Mouse (Mus musculus) ES-E14 (cell line): ENCODE measurements at regions not wholly inside any gene's neighbourhood (a gene's known extent, or its start where the extent isn't known, plus 50 kb on each side); places are given as distances from the start of the nearest gene placed in this dataset.

ENCODE experiments used
- DNase-seq: peaks from one replicate; pipeline ENCODE4 v3.0.0-alpha.2; 2013; ENCODE audit warnings: low read depth, low spot score
- H3K27ac ChIP-seq: 2 replicates; pipeline ENCODE4 v1.5.1; 2012; ENCODE audit warnings: low read depth, mild to moderate bottlenecking, low read length, moderate library complexity, mixed read lengths; ENCODE audit not compliant: poor library complexity, insufficient read depth, severe bottlenecking
- H3K36me3 ChIP-seq: 2 replicates; pipeline ENCODE4 v1.6.1; 2012; ENCODE audit warnings: mild to moderate bottlenecking, low read length, moderate library complexity, mixed read lengths; ENCODE audit not compliant: control insufficient read depth, poor library complexity, insufficient read depth, severe bottlenecking
- H3K4me1 ChIP-seq, 2 experiments: fragments of 150-350 bp in 1 of 2; sonication (generic) in 1 of 2; 2 replicates each; pipeline ENCODE4 v1.6.1; 2012; ENCODE audit warnings: low read length in 2 of 2, mild to moderate bottlenecking in 1 of 2, mixed read lengths in 1 of 2; ENCODE audit not compliant: control insufficient read depth in 2 of 2, insufficient read depth in 2 of 2, poor library complexity in 1 of 2
- H3K4me3 ChIP-seq, 2 experiments: fragments of 150-350 bp in 1 of 2; sonication (generic) in 1 of 2; 2 replicates each; pipeline ENCODE4 v1.5.1; 2012; ENCODE audit warnings: low read length in 2 of 2, low read depth in 1 of 2, mild to moderate bottlenecking in 1 of 2, mixed read lengths in 1 of 2; ENCODE audit not compliant: insufficient read depth in 1 of 2, poor library complexity in 1 of 2, severe bottlenecking in 1 of 2
- H3K9ac ChIP-seq: 2 replicates; pipeline ENCODE4 v1.6.1; 2012; ENCODE audit warnings: low read depth, mild to moderate bottlenecking, low read length, mixed read lengths; ENCODE audit not compliant: poor library complexity, insufficient read depth, severe bottlenecking
- H3K9me3 ChIP-seq: fragments of 150-350 bp; sonication (generic); 2 replicates; pipeline ENCODE4 v1.6.1; 2012; ENCODE audit warnings: low read depth, mild to moderate bottlenecking, low read length; ENCODE audit not compliant: control insufficient read depth, insufficient read depth
- CHD2 ChIP-seq: IDR thresholded peaks from 2 replicates; pipeline ENCODE4 v1.6.1; 2014; ENCODE audit warnings: mild to moderate bottlenecking, low read depth, low read length, inconsistent platforms
- HCFC1 ChIP-seq: IDR thresholded peaks from 2 replicates; pipeline ENCODE4 v1.6.1; 2012; ENCODE audit warnings: low read length, inconsistent platforms, borderline replicate concordance; ENCODE audit not compliant: insufficient read depth
- MAFK ChIP-seq: IDR thresholded peaks from 2 replicates; pipeline ENCODE4 v1.6.1; 2014; ENCODE audit warnings: mild to moderate bottlenecking, low read depth, low read length, inconsistent platforms; ENCODE audit not compliant: insufficient read depth
- ZC3H11A ChIP-seq: IDR thresholded peaks from 2 replicates; pipeline ENCODE4 v1.6.1; 2012; ENCODE audit warnings: low read depth, mild to moderate bottlenecking, inconsistent platforms, low read length, borderline replicate concordance
- ZNF384 ChIP-seq: IDR thresholded peaks from 2 replicates; pipeline ENCODE4 v1.6.1; 2012; ENCODE audit warnings: low read depth, low read length, inconsistent platforms
- in situ Hi-C, 2 experiments: fragments of 600-800 bp; cut with MboI; formaldehyde crosslinking; loops; one replicate each; pipeline ENCODE4 v1.15.1; 2025; ENCODE audit warnings: low sequenced_read_pairs in 2 of 2, inconsistent platforms in 1 of 2; ENCODE audit not compliant: unreplicated experiment in 2 of 2

- no peak for DNase-seq
- H3K9ac ChIP-seq: no peak overlapping the region
- H3K4me1 ChIP-seq: peaks cover 3 to 4% of the 10 kb centered on the region in 2 experiments
- in situ Hi-C loops: no loop called here
- H3K4me3 ChIP-seq: no peak overlapping the region
- no peaks in the 10 kb centered on the region for H3K9me3 ChIP-seq
- no peak for TF ChIP-seq ZNF384
- no peak for TF ChIP-seq CHD2
- TF ChIP-seq HCFC1: no peak
- TF ChIP-seq MAFK: no peak
- TF ChIP-seq ZC3H11A: no peak
- H3K36me3 ChIP-seq: no peaks in the 10 kb centered on the region
- H3K27ac ChIP-seq: no peak overlapping the region
Observed at GRCm38 (mm10) chr10:70866737-70867136, 211.0 kb upstream of the Phyhipl start.

GRCm38 (mm10) chr10:70864650-70865049, 208.9 kb upstream of the Phyhipl start:
- no peak overlapping the region for H3K9ac ChIP-seq
- DNase-seq: no peak
- no peak overlapping the region for H3K4me3 ChIP-seq
- in situ Hi-C loops: no loop called here
- H3K4me1 ChIP-seq: peaks cover 0 to 4% of the 10 kb centered on the region in 2 experiments; a peak in 1 of 4 replicates
- H3K27ac ChIP-seq: no peak overlapping the region
- no peaks in the 10 kb centered on the region for H3K9me3 ChIP-seq
- no peaks in the 10 kb centered on the region for H3K36me3 ChIP-seq
- TF ChIP-seq ZC3H11A: no peak
- no peak for TF ChIP-seq HCFC1
- no peak for TF ChIP-seq ZNF384
- no peak for TF ChIP-seq CHD2
- no peak for TF ChIP-seq MAFK

- in situ Hi-C loops: no loop called here
Observed at GRCm38 (mm10) chr10:70862022-70862335, 206.2 kb upstream of the Phyhipl start.

GRCm38 (mm10) chr10:70861131-70862021, 205.6 kb upstream of the Phyhipl start:
- no peaks in the 10 kb centered on the region for H3K36me3 ChIP-seq
- in situ Hi-C loops: no loop called here

More at GRCm38 (mm10) chr10:70862022-70862335, 206.2 kb upstream of the Phyhipl start:
- H3K9me3 ChIP-seq: no peaks in the 10 kb centered on the region
- H3K27ac ChIP-seq: no peak overlapping the region
- no peak overlapping the region for H3K9ac ChIP-seq
- TF ChIP-seq ZC3H11A (no peak), CHD2 (no peak), ZNF384 (no peak), MAFK (no peak), HCFC1 (no peak)
- no peak for DNase-seq
- peaks cover 0 to 7% of the 10 kb centered on the region in 2 experiments; a peak in 2 of 4 replicates for H3K4me1 ChIP-seq
- no peaks in the 10 kb centered on the region for H3K36me3 ChIP-seq
- no peak overlapping the region for H3K4me3 ChIP-seq

More at GRCm38 (mm10) chr10:70861131-70862021, 205.6 kb upstream of the Phyhipl start:
- Histone ChIP-seq H3K9me3 (no peaks in the 10 kb centered on the region), H3K27ac (no peak overlapping the region), H3K4me1 (peaks cover 0 to 7% of the 10 kb centered on the region in 2 experiments; a peak in 2 of 4 replicates), H3K9ac (no peak overlapping the region), H3K4me3 (no peak overlapping the region)
- TF ChIP-seq ZNF384 (no peak), ZC3H11A (no peak), MAFK (no peak), HCFC1 (no peak), CHD2 (no peak)
- no peak for DNase-seq
